Mouse (Mus musculus): ENCODE data around the gene Ppp1r1a.

DNA sequence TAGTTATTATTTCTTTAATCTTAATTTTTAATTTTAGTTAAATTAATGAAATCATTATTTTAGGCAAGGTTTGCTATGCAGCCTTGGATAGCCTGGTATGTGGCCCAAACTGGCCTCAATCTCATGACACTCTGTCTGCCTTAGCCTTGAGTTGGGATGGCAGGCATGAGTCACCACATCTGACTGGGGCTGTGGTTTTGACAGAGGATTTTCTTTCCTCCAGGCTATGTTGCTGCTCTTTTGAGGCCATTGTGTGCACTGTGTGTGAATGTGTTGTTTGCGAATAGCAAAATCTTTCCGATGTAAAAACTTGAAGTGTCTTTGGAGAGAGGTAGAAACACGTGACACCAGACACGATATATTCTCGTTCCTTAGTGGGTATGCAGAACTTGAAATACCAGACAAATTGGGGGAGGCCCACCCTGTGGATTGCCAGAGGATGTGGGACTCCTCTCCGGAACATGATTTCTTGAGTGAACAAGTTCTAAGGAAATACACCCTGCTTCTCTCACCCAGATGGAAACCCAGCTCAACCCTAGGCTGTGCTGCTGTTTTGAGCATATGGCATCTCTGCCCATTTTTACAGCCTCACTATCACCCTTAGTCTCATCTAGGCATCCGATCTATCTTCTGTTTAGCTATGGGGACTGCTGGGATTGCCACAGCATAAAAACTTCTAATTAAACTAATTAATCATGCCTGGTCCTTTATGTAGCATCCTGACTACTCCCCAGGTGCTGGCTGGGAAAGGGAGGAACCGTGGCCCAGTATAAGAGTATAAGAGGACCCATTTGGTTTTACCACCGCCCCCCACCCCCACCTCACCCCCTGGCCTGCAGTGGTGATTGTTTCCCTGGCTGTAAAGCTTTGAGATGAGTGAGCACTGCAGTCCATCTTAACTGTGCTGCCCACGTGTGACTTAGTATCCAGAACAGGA is 41.3 kb downstream of the Ppp1r1a start:
- TF ChIP-seq POLR2A (IDR thresholded peaks at IDR 0.05; ENCODE audit: borderline replicate concordance, control insufficient read depth, low read depth, low read length), result no peak
- no peak for TF ChIP-seq CTCF (IDR thresholded peaks at IDR 0.05; ENCODE audit: control insufficient read depth, insufficient read depth, low read length)
